Mouse (Mus musculus) limb, embryonic 14.5 days (tissue): ENCODE measurements around the gene Rnf167. TPM values are rescaled to one million over a fixed set of nuclear protein-coding genes. Genes with fewer than 3 reads are reported as not detected.

ENCODE experiments used
- ATAC-seq: fragments of 200-750 bp; cut with Nextera tagmentation; 2 replicates; pipeline ENCODE4 v1.8.0; 2017; ENCODE audit warnings: low read depth, moderate number of reproducible peaks, moderate TSS enrichment; ENCODE audit not compliant: low FRiP score
- DNase-seq: peaks from one replicate; pipeline ENCODE4 v3.0.0-alpha.2; 2015; ENCODE audit warnings: low spot score
- H3K27ac ChIP-seq: fragments of 300-500 bp; sonication (generic); replicated peaks from 2 replicates; pipeline ENCODE4 v1.5.1; 2014; ENCODE audit warnings: low read depth, mild to moderate bottlenecking, low read length, moderate library complexity, mixed read lengths
- H3K27me3 ChIP-seq: fragments of 300-500 bp; sonication (generic); 2 replicates; pipeline ENCODE4 v1.6.1; 2014; ENCODE audit warnings: low read length, mixed read lengths; ENCODE audit not compliant: control insufficient read depth, insufficient read depth
- H3K36me3 ChIP-seq: fragments of 300-500 bp; sonication (generic); 2 replicates; pipeline ENCODE4 v1.6.1; 2014; ENCODE audit warnings: mild to moderate bottlenecking, low read length, moderate library complexity, mixed read lengths; ENCODE audit not compliant: control insufficient read depth, insufficient read depth
- H3K4me1 ChIP-seq: fragments of 300-500 bp; sonication (generic); 2 replicates; pipeline ENCODE4 v1.6.1; 2014; ENCODE audit warnings: antibody characterized with exemption, low read length, mixed read lengths; ENCODE audit not compliant: control insufficient read depth, insufficient read depth
- H3K4me2 ChIP-seq: fragments of 300-500 bp; sonication (generic); replicated peaks from 2 replicates; pipeline ENCODE4 v1.6.1; 2014; ENCODE audit warnings: low read depth, mild to moderate bottlenecking, low read length, moderate library complexity; ENCODE audit not compliant: severe bottlenecking
- H3K4me3 ChIP-seq: fragments of 300-500 bp; sonication (generic); replicated peaks from 2 replicates; pipeline ENCODE4 v1.5.1; 2014; ENCODE audit warnings: low read length
- H3K9ac ChIP-seq: fragments of 300-500 bp; sonication (generic); 2 replicates; pipeline ENCODE4 v1.6.1; 2014; ENCODE audit warnings: mild to moderate bottlenecking, low read depth, low read length, moderate library complexity; ENCODE audit not compliant: severe bottlenecking
- H3K9me3 ChIP-seq: fragments of 300-500 bp; sonication (generic); 2 replicates; pipeline ENCODE4 v1.6.1; 2016; ENCODE audit warnings: low read length; ENCODE audit not compliant: control insufficient read depth
- POLR2A ChIP-seq: fragments of 200-500 bp; IDR thresholded peaks from 2 replicates; pipeline ENCODE4 v1.8.0; 2012; ENCODE audit warnings: inconsistent platforms, mild to moderate bottlenecking, moderate library complexity, borderline replicate concordance; ENCODE audit not compliant: insufficient read depth, insufficient read length; ENCODE audit errors: extremely low read depth
- WGBS: fragments of 180-500 bp; shearing (Covaris S2); extraction: QIAGEN DNeasy Blood & Tissue Kit; methylation state at CpG from one replicate; pipeline ENCODE4 v1.1.7; 2014; 5-methylcytosine and 5-hydroxymethylcytosine counted together
- polyA plus RNA-seq, 2 experiments: library from polyadenylated mRNA; depleted of rRNA in 1 of 2; stranded (reverse) in 1 of 2; unstranded in 1 of 2; fragments of >200 nt; fragmentation: Nextera tagmentation in 1 of 2; extraction: Ambion mirVana in 1 of 2; gene quantifications; 2 replicates each; pipeline versions ENCODE4 v1.2.1 to v1.2.3; 2012 to 2014

Rnf167 gene
- polyA plus RNA-seq, 2 experiments, result 96.3 to 109 TPM

GRCm38 (mm10) chr11:70615516-70616093, 31.4 kb upstream of the Rnf167 start, which contains the start of gene 4930544D05Rik:
TSS of gene 4930544D05Rik (plus strand) at chr11:70615848.
- Histone ChIP-seq H3K27me3 (no peaks in the 10 kb centered on the region), H3K9me3 (no peaks in the 10 kb centered on the region), H3K4me2 (peak within 1 kb of the TSS; percentile 70), H3K9ac (peak within 1 kb of the TSS; percentile 38), H3K4me1 (peaks cover 10% of the 10 kb centered on the region; the same call in 1 of the 2 replicates), H3K4me3 (peak within 1 kb of the TSS; percentile 29), H3K27ac (no peak within 1 kb of the TSS), H3K36me3 (peaks cover 26% of the 10 kb centered on the region)
- 19% methylated on average over 21 of the region's 21 CpGs for WGBS
- ATAC-seq, result 0 out of 2 replicates have a peak, but pooled peaks have one; percentile 5
- DNase-seq, result no peak
- TF ChIP-seq POLR2A, result no peak

DNA sequence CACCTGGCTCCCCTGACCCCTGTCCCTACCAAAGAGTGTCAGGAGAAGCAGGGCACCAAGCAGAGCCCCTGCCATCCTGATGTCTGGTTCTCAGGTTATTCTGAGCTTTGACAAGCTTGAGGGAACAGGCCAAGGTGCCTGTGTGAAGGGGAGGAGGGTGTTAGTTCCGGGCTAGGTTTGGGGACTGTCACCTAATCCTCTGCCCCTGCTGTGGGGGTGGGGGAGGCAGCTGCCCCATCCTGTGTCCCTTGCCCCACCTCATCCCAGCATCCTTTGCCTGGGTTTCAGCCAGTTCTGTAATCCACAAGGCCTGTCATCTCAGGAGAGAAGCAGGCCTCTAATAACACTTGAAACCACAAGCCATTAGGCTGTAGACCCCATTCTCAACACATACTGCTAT, 27.9 kb upstream of the Rnf167 start, which contains the start of gene Chrne:
Gene Chrne, minus strand, starts transcription at position 116 of the 400 bp plus-strand sequence.
- Histone ChIP-seq H3K9ac (no peak within 1 kb of the TSS), H3K4me2 (no peak within 1 kb of the TSS), H3K27me3 (no peaks in the 10 kb centered on the region), H3K4me3 (no peak within 1 kb of the TSS), H3K36me3 (no peaks in the 10 kb centered on the region), H3K27ac (no peak within 1 kb of the TSS), H3K4me1 (peaks cover 10% of the 10 kb centered on the region; the same call in 1 of the 2 replicates), H3K9me3 (no peaks in the 10 kb centered on the region)
- 42% methylated on average over 1 of the region's 1 CpGs for WGBS
- no peak for TF ChIP-seq POLR2A
- no peak for DNase-seq
- ATAC-seq, result no peak

- ATAC-seq (no peak), DNase-seq (no peak)
- H3K4me3 ChIP-seq, result no peak overlapping the region
- H3K4me2 ChIP-seq, result no peak overlapping the region
- no peaks in the 10 kb centered on the region for H3K9me3 ChIP-seq
- no peaks in the 10 kb centered on the region for H3K36me3 ChIP-seq
- TF ChIP-seq POLR2A, result no peak
- no peak overlapping the region; the same call in 1 of the 2 replicates for H3K9ac ChIP-seq
- no peak overlapping the region for H3K27ac ChIP-seq
- 39% methylated on average over 7 of the region's 7 CpGs for WGBS
- H3K4me1 ChIP-seq, result no peaks in the 10 kb centered on the region
- H3K27me3 ChIP-seq, result no peaks in the 10 kb centered on the region
Measured at GRCm38 (mm10) chr11:70621972-70622814, 24.8 kb upstream of the Rnf167 start.

DNA sequence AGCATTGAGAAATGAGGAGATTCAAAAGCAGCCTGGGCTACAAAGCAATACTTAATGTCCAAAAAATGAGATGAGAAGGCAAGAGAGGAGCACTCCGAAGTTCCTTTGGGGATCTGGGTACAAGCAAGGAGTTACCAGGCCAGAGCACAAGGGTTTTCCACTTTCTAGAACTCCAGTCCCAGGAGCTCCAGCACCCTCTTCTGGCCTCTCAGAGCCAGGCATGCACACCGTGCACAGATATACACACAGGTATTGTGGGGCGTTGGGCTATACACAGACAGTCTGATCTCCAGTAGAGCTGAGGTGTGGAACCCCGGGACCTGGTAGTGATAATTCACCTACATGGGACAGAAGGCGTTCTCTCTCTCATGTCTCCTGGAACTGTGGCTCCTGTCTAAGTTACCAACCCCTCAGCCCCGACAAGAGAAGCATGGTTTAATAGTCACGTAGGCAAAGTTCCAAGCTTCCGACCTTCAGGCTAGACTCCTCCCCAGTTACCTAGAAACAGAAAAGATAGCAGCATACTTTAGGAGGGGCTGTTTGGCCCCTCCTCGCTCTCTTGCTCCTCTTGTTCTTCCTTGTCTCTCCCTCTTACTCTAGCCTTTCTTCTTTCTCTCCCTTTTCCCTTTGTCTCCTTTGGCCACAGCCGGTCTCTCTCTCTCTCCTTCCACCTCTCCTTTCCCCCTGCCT, 23.8 kb upstream of the Rnf167 start:
- Histone ChIP-seq H3K9ac (no peak overlapping the region), H3K27me3 (no peaks in the 10 kb centered on the region), H3K36me3 (no peaks in the 10 kb centered on the region), H3K27ac (no peak overlapping the region), H3K9me3 (no peaks in the 10 kb centered on the region), H3K4me1 (no peaks in the 10 kb centered on the region), H3K4me2 (no peak overlapping the region), H3K4me3 (no peak overlapping the region)
- DNase-seq (no peak), ATAC-seq (no peak)
- WGBS, result 80% methylated on average over 10 of the region's 10 CpGs
- TF ChIP-seq POLR2A, result no peak

GRCm38 (mm10) chr11:70625473-70625872, 21.6 kb upstream of the Rnf167 start:
- Histone ChIP-seq H3K9ac (no peak overlapping the region), H3K36me3 (no peaks in the 10 kb centered on the region), H3K27ac (no peak overlapping the region), H3K4me2 (no peak overlapping the region), H3K27me3 (no peaks in the 10 kb centered on the region), H3K4me3 (no peak overlapping the region), H3K4me1 (no peaks in the 10 kb centered on the region), H3K9me3 (no peaks in the 10 kb centered on the region)
- DNase-seq (no peak), ATAC-seq (no peak)
- no peak for TF ChIP-seq POLR2A
- WGBS, result 50% methylated on average over 4 of the region's 4 CpGs
